Mouse (Mus musculus) CH12.LX (cell line): ENCODE results near the gene Fat2. TPM values are rescaled to one million over a fixed set of nuclear protein-coding genes. Genes with fewer than 3 reads are reported as not detected.

ENCODE experiments used
- DNase-seq: peaks from one replicate; pipeline ENCODE4 v3.0.0-alpha.2; 2013; ENCODE audit errors: extremely low read depth
- H3K27ac ChIP-seq: 2 replicates; pipeline ENCODE4 v1.5.1; 2012; ENCODE audit warnings: low read depth, mild to moderate bottlenecking, control low read depth, moderate library complexity; ENCODE audit not compliant: insufficient read depth
- H3K27me3 ChIP-seq: replicated peaks from 2 replicates; pipeline ENCODE3; 2012; ENCODE audit warnings: inconsistent platforms
- H3K36me3 ChIP-seq, 2 experiments: replicated peaks in 1 of 2; 2 replicates each; pipeline versions ENCODE3 to v1.6.1; 2012; ENCODE audit warnings: inconsistent platforms in 1 of 2, low read length in 1 of 2, mild to moderate bottlenecking in 1 of 2, mixed read lengths in 1 of 2, moderate library complexity in 1 of 2; ENCODE audit not compliant: control insufficient read depth in 1 of 2, insufficient read depth in 1 of 2
- H3K4me1 ChIP-seq, 2 experiments: 2 replicates each; pipeline ENCODE4 v1.6.1; 2012; ENCODE audit warnings: inconsistent platforms in 1 of 2, moderate library complexity in 1 of 2; ENCODE audit not compliant: insufficient read depth in 2 of 2, control insufficient read depth in 1 of 2
- H3K4me2 ChIP-seq: 2 replicates; pipeline ENCODE4 v1.6.1; 2012; ENCODE audit warnings: low read depth, mild to moderate bottlenecking, control low read depth; ENCODE audit not compliant: poor library complexity, insufficient read depth, severe bottlenecking
- H3K4me3 ChIP-seq, 3 experiments: fragments of 150-350 bp in 1 of 3; sonication (generic) in 1 of 3; replicated peaks in 1 of 3; 2 replicates each; pipeline versions ENCODE3 to v1.5.1; 2011 to 2012; ENCODE audit warnings: low read depth in 2 of 3, low read length in 2 of 3, mild to moderate bottlenecking in 2 of 3, moderate library complexity in 2 of 3, control low read depth in 1 of 3, improper control_type of control experiment in 1 of 3, inconsistent platforms in 1 of 3, mixed read lengths in 1 of 3; ENCODE audit not compliant: poor library complexity in 1 of 3
- H3K79me2 ChIP-seq: replicated peaks from 2 replicates; pipeline ENCODE4 v1.6.1; 2012; ENCODE audit warnings: mild to moderate bottlenecking, moderate library complexity; ENCODE audit not compliant: control insufficient read depth, poor library complexity, insufficient read depth, severe bottlenecking; ENCODE audit errors: extremely low read depth
- H3K9ac ChIP-seq: 2 replicates; pipeline ENCODE4 v1.6.1; 2012; ENCODE audit warnings: low read depth, mild to moderate bottlenecking, control low read depth, moderate library complexity; ENCODE audit not compliant: insufficient read depth
- H3K9me3 ChIP-seq: replicated peaks from 2 replicates; pipeline ENCODE3; 2012; ENCODE audit warnings: low read length, inconsistent platforms, mixed read lengths
- BHLHE40 ChIP-seq: IDR thresholded peaks from 2 replicates; pipeline ENCODE4 v1.6.1; 2011; ENCODE audit warnings: mild to moderate bottlenecking, low read depth, low read length, improper control_type of control experiment
- CHD1 ChIP-seq: IDR thresholded peaks from 2 replicates; pipeline ENCODE4 v1.6.1; 2012; ENCODE audit warnings: low read depth, low read length, improper control_type of control experiment, inconsistent platforms
- GABPA ChIP-seq: IDR thresholded peaks from 2 replicates; pipeline ENCODE4 v1.6.1; 2012; ENCODE audit warnings: low read depth, low read length, improper control_type of control experiment, inconsistent platforms; ENCODE audit not compliant: insufficient replicate concordance
- JUN ChIP-seq: IDR thresholded peaks from 2 replicates; pipeline ENCODE4 v1.6.1; 2011; ENCODE audit warnings: low read depth, mild to moderate bottlenecking, low read length, improper control_type of control experiment, moderate library complexity; ENCODE audit not compliant: insufficient read depth
- MAX ChIP-seq: IDR thresholded peaks from 2 replicates; pipeline ENCODE4 v1.6.1; 2011; ENCODE audit warnings: low read length, improper control_type of control experiment
- MAZ ChIP-seq: IDR thresholded peaks from 2 replicates; pipeline ENCODE4 v1.6.1; 2012; ENCODE audit warnings: low read depth, mild to moderate bottlenecking, inconsistent platforms, low read length, improper control_type of control experiment, moderate library complexity
- MYC ChIP-seq: IDR thresholded peaks from 2 replicates; pipeline ENCODE4 v1.6.1; 2011; ENCODE audit warnings: low read depth, mild to moderate bottlenecking, improper control_type of control experiment, low read length
- NRF1 ChIP-seq: IDR thresholded peaks from 2 replicates; pipeline ENCODE4 v1.6.1; 2014; ENCODE audit warnings: low read depth, mild to moderate bottlenecking, inconsistent platforms, low read length, improper control_type of control experiment, moderate library complexity
- POLR2AphosphoS2 ChIP-seq: IDR thresholded peaks from 2 replicates; pipeline ENCODE4 v1.6.1; 2011; ENCODE audit warnings: low read depth, low read length, improper control_type of control experiment
- RCOR1 ChIP-seq: conservative IDR thresholded peaks from 2 replicates; pipeline ENCODE4 v1.6.1; 2012; ENCODE audit warnings: low read depth, mild to moderate bottlenecking, inconsistent platforms, low read length, improper control_type of control experiment
- SMC3 ChIP-seq: IDR thresholded peaks from 2 replicates; pipeline ENCODE4 v1.6.1; 2011; ENCODE audit warnings: low read depth, low read length, improper control_type of control experiment
- UBTF ChIP-seq: IDR thresholded peaks from 2 replicates; pipeline ENCODE4 v1.6.1; 2012; ENCODE audit warnings: low read depth, mild to moderate bottlenecking, inconsistent platforms, low read length, improper control_type of control experiment, moderate library complexity
- ZMIZ1 ChIP-seq: IDR thresholded peaks from 2 replicates; pipeline ENCODE4 v1.6.1; 2012; ENCODE audit warnings: low read depth, mild to moderate bottlenecking, inconsistent platforms, low read length, improper control_type of control experiment
- dilution Hi-C: fragments of 300-500 bp; cut with MboI; formaldehyde crosslinking; loops from 2 replicates; pipeline ENCODE4 v1.14.3; 2020; ENCODE audit warnings: low sequenced_read_pairs; ENCODE audit not compliant: extremely low pct_unique_long_range_greater_than_20kb, extremely low pct_ligation_motif_present
- in situ Hi-C: fragments of 300-500 bp; cut with MboI; formaldehyde crosslinking; loops from 3 replicates; pipeline ENCODE4 v1.14.3; 2019; ENCODE audit warnings: low sequenced_read_pairs, low pct_ligation_motif_present, low pct_unique_long_range_greater_than_20kb, mixed read lengths
- polyA plus RNA-seq: library from polyadenylated mRNA; unstranded; fragments of >175 nt; gene quantifications from 2 replicates; pipeline ENCODE4 v1.2.1, GENCODE M21; 2012; ENCODE audit warnings: low read depth; ENCODE audit not compliant: insufficient read length
- total RNA-seq, 2 experiments: library from RNA; depleted of rRNA; stranded (reverse); fragments of 300-350 nt in 1 of 2; fragments of >200 nt in 1 of 2; gene quantifications; 2 replicates each; pipeline ENCODE4 v1.2.3; 2012 to 2014

Gene Fat2
- total and polyA plus RNA-seq, 3 experiments, result under 0.01 TPM; not detected in 2

DNA sequence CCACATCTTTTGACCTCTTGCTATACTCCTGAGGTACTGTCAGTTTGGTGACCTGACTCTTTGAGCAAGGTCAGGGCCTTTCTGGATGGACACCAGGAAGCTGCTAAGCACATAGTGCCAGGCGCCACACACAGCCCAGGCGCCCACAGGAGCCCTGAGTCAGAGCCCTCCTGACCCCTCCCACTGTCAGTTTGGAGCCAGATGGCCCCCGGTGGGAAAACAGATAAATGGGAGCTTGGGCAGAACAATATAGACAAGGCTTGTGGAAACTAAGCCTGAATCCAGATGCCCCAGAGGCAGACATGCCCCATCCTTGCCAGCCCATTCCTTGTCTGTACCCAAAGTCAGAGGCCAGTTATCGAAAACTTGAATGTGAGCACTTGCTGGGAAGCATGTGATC lies 101.6 kb downstream of the Fat2 start:
- no peaks in the 10 kb centered on the region for H3K79me2 ChIP-seq
- no peaks in the 10 kb centered on the region for H3K27me3 ChIP-seq
- no peak overlapping the region for H3K4me3 ChIP-seq
- DNase-seq, result no peak
- no peaks in the 10 kb centered on the region for H3K4me1 ChIP-seq
- no peak overlapping the region for H3K9ac ChIP-seq
- H3K27ac ChIP-seq, result no peak overlapping the region
- in situ Hi-C loops, result no loop called here
- no peak overlapping the region for H3K4me2 ChIP-seq
- TF ChIP-seq MAZ, result no peak
- TF ChIP-seq POLR2AphosphoS2, result no peak
- no peak for TF ChIP-seq SMC3
- TF ChIP-seq RCOR1, result no peak
- TF ChIP-seq UBTF, result no peak
- TF ChIP-seq, all 38 proteins: peak for 0
- dilution Hi-C loops, result no loop called here
- H3K9me3 ChIP-seq, result no peaks in the 10 kb centered on the region
- H3K36me3 ChIP-seq, result peaks cover 9 to 47% of the 10 kb centered on the region in 2 experiments

DNA sequence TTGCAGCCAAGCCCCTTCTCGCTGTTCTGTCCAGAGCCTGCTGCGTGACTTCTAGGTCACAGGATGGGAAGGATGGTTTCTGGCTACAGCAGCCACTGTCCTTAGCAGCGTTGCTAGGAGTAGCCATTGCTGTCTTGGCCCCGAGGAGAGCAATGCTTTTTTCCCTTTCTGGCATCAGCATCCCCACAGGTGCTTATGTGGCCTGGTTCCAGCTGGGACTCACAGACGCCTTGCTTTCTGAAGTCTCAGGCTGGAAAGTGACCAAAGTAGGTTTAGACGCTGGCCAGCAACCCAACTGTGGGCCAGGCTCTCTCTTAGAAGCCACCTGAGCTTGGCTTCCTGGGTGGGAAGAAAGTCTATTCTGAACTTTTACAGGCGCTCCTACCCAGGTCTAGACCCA lies 102.1 kb downstream of the Fat2 start:
- TF ChIP-seq JUN, result no peak
- no peak for TF ChIP-seq MAX
- TF ChIP-seq NRF1, result no peak
- TF ChIP-seq MAZ, result no peak
- TF ChIP-seq, all 38 proteins: peak for 0
- H3K4me1 ChIP-seq, result no peaks in the 10 kb centered on the region
- peaks cover 9 to 49% of the 10 kb centered on the region in 2 experiments for H3K36me3 ChIP-seq

GRCm38 (mm10) chr11:55231034-55231433 lies 105.3 kb downstream of the Fat2 start:
- H3K4me3 ChIP-seq, result no peak overlapping the region
- TF ChIP-seq MAZ (no peak), BHLHE40 (no peak), POLR2AphosphoS2 (no peak), JUN (no peak), CHD1 (no peak), ZMIZ1 (no peak), RCOR1 (no peak), MYC (no peak), GABPA (no peak)
- TF ChIP-seq, all 38 proteins: peak for 0
- no peaks in the 10 kb centered on the region for H3K4me1 ChIP-seq
- H3K9ac ChIP-seq, result no peak overlapping the region
- H3K27ac ChIP-seq, result no peak overlapping the region
- dilution Hi-C loops, result no loop called here
- H3K79me2 ChIP-seq, result no peaks in the 10 kb centered on the region
- peaks cover 15 to 68% of the 10 kb centered on the region in 2 experiments for H3K36me3 ChIP-seq
- no peaks in the 10 kb centered on the region for H3K9me3 ChIP-seq
- in situ Hi-C loops, result no loop called here
- H3K4me2 ChIP-seq, result no peak overlapping the region
- H3K27me3 ChIP-seq, result no peaks in the 10 kb centered on the region
- DNase-seq, result no peak

More for the DNA sequence above, 102.1 kb downstream of the Fat2 start:
- dilution Hi-C loops (no loop called here), in situ Hi-C loops (no loop called here)
- no peaks in the 10 kb centered on the region for H3K79me2 ChIP-seq
- DNase-seq, result no peak
- H3K4me2 ChIP-seq, result no peak overlapping the region
- no peaks in the 10 kb centered on the region for H3K27me3 ChIP-seq
- H3K27ac ChIP-seq, result no peak overlapping the region
- no peak overlapping the region for H3K4me3 ChIP-seq
- no peak overlapping the region for H3K9ac ChIP-seq
- H3K9me3 ChIP-seq, result no peaks in the 10 kb centered on the region
